In the genomic region with DNA sequence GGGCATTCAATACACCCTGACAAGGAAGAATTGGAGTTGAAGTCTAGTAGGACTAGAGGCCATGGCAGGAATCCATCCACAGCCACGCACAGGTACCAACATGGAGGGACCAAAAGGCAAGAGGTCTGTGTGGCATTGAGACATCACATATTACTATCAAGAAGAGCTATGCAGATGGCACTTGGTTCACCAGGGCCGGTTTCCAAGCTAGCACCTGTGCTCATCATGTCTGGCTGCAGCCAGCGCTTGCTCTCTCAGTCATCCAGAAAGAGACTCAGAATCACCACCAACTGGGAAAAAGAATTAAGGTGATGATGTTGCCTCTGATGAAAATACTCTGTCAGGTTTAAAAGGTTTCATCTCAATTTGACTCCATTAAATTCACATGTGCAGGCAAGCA, we compare ENCODE assay signal across 14 mouse cellular contexts.
"Had no signal": no experiment of that assay in that cellular context is flagged by ENCODE, and none has a peak within 500 bp of the region (broad histone marks: within the 10 kb centered on the region; RNA-seq: fewer than 3 reads in every experiment).

No protein-coding gene starts in this region.

- H3K4me2 ChIP-seq: limb, embryonic 13.5 days; midbrain, embryonic 13.5 days; stomach, embryonic 15.5 days had no signal

- ATAC-seq: lung, postnatal 0 days; midbrain, embryonic 13.5 days had no signal

- H3K9ac ChIP-seq: limb, embryonic 13.5 days; liver, embryonic 14.5 days; midbrain, embryonic 13.5 days; stomach, embryonic 15.5 days had no signal

- H3K4me3 ChIP-seq: limb, embryonic 13.5 days; midbrain, embryonic 13.5 days; stomach, embryonic 15.5 days had no signal

- H3K27me3 ChIP-seq: limb, embryonic 13.5 days; midbrain, embryonic 13.5 days; stomach, embryonic 15.5 days had no signal

- DNase-seq: kidney, adult 9 months; kidney, postnatal 36 days; layer of hippocampus, adult 9-11 months; layer of hippocampus, postnatal 36 days; lung, adult 2 months; lung, postnatal 36 days; right cerebral cortex, postnatal 14 days; thymus, postnatal 36 days had no signal

- H3K9me3 ChIP-seq: limb, embryonic 13.5 days; midbrain, embryonic 13.5 days; stomach, embryonic 15.5 days had no signal

- H3K36me3 ChIP-seq: limb, embryonic 13.5 days; midbrain, embryonic 13.5 days; stomach, embryonic 15.5 days had no signal

- H3K4me1 ChIP-seq: midbrain, embryonic 13.5 days; stomach, embryonic 15.5 days had no signal

- H3K27ac ChIP-seq: kidney, postnatal 0 days; limb, embryonic 13.5 days; liver, embryonic 14.5 days; midbrain, embryonic 13.5 days; stomach, embryonic 15.5 days had no signal
